Mouse (Mus musculus) bone marrow macrophage, adult 2 months (primary cell): ENCODE measurements around the gene Arsg.

ENCODE experiments used
- CTCF ChIP-seq: IDR thresholded peaks from 2 replicates; pipeline ENCODE4 v1.5.1; 2012; ENCODE audit warnings: low read depth, mild to moderate bottlenecking, low read length, moderate library complexity
- POLR2A ChIP-seq: IDR thresholded peaks from 2 replicates; pipeline ENCODE4 v1.6.1; 2012; ENCODE audit warnings: mild to moderate bottlenecking, low read depth, low read length, borderline replicate concordance

DNA sequence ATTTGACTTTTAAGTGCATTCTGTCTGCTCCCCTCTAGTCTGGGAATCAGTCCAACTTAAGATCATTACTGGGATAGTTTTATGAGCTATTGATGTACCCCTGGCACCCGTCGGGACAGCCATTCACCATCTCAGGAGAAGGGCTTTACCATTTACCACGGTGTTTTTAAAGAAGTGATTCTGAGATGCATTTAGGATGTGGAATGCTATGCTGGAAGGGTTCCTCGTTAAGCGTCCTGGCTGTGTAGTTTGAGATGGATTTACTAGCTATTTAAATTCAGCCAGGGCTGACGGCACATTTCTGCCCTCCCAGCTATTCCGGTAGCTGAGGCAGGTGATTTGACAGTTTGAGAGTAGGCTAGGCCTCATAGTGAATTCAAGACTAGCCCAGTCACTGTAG is 71.3 kb downstream of the Arsg start:
- TF ChIP-seq POLR2A: no peak
- no peak for TF ChIP-seq CTCF
